Mouse (Mus musculus) cerebellum, adult 2 months (tissue): ENCODE results near the gene Adss.

Experiments used
- CTCF ChIP-seq: fragments of 200-500 bp; IDR thresholded peaks from 2 replicates; pipeline ENCODE4 v1.5.1; 2011; ENCODE audit warnings: low read depth, mild to moderate bottlenecking, control low read depth, low read length, moderate library complexity, borderline replicate concordance; ENCODE audit not compliant: insufficient read depth
- POLR2A ChIP-seq: fragments of 200-500 bp; IDR thresholded peaks from 2 replicates; pipeline ENCODE4 v1.6.1; 2011; ENCODE audit warnings: low read length, control low read depth, borderline replicate concordance; ENCODE audit not compliant: insufficient read depth

- TF ChIP-seq POLR2A = no peak
- no peak for TF ChIP-seq CTCF
Observed at GRCm38 (mm10) chr1:177726870-177727269, 69.4 kb downstream of the Adss start.
